In the genomic region with DNA sequence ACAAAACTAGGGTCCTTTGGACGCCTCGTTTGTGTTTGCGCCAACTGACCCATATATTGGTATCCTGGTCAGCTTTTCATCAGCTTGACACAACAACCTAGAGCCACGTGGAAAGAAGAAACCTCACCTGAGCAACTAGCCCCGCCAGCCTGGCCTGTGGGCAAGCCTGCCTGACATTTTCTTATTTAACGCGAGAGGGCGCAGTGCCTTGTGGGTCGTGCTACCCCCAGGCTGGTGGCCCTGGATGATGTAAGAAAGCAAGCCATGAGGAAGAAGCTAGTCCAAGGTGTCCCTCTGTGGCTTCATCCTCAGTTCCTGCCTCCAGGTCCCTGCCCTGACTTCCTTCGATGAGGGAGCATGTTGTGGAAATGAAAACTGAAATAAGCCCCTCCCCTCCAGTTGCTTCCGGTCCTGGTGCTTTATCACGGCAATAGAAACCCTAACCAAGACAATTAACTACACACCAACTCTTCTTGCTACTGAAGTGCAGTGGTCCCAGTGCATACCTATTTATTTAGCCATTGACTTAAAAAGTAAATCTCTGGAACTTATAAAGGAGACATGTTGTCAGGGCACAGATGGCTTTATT, we compare ENCODE assay signal across 13 mouse cellular contexts.
DNase-seq lines count a peak whose midpoint lies in the region; ATAC-seq and TF ChIP-seq lines count a peak whose summit lies in the region.
"Had no signal": no experiment of that assay in that cellular context is flagged by ENCODE, and none has a peak within 500 bp of the region (broad histone marks: within the 10 kb centered on the region; RNA-seq: fewer than 3 reads in every experiment).

No protein-coding gene starts in this region.

- H3K4me2 ChIP-seq in forebrain, embryonic 11.5 days (ENCODE audit: low read depth, low read length, severe bottlenecking): no peak overlapping the region
- H3K4me2 ChIP-seq in midbrain, postnatal 0 days (ENCODE audit: low read depth, low read length, poor library complexity, severe bottlenecking): no peak overlapping the region
- H3K4me2 ChIP-seq: lung, embryonic 15.5 days had no signal

- no peaks in the 10 kb centered on the region for H3K9me3 ChIP-seq in forebrain, embryonic 11.5 days (ENCODE audit: control insufficient read depth, low read length)
- H3K9me3 ChIP-seq in forebrain, embryonic 10.5 days: no peaks in the 10 kb centered on the region
- H3K9me3 ChIP-seq in midbrain, postnatal 0 days (ENCODE audit: low read length): no peaks in the 10 kb centered on the region
- H3K9me3 ChIP-seq in midbrain, embryonic 10.5 days (replicated peaks): no peaks in the 10 kb centered on the region
- H3K9me3 ChIP-seq: lung, embryonic 15.5 days had no signal

- WGBS in forebrain, embryonic 11.5 days: 53% methylated on average over 12 of the region's 12 CpGs
- 57% methylated on average over 12 of the region's 12 CpGs for WGBS in forebrain, embryonic 10.5 days
- 55% methylated on average over 12 of the region's 12 CpGs for WGBS in midbrain, postnatal 0 days
- WGBS in midbrain, embryonic 10.5 days: 58% methylated on average over 12 of the region's 12 CpGs

- H3K36me3 ChIP-seq in forebrain, embryonic 11.5 days (ENCODE audit: control insufficient read depth, insufficient read depth, low read length): no peaks in the 10 kb centered on the region
- no peaks in the 10 kb centered on the region for H3K36me3 ChIP-seq in forebrain, embryonic 10.5 days (replicated peaks)
- H3K36me3 ChIP-seq in midbrain, postnatal 0 days (ENCODE audit: insufficient read depth, low read length): no peaks in the 10 kb centered on the region
- H3K36me3 ChIP-seq in midbrain, embryonic 10.5 days: no peaks in the 10 kb centered on the region
- H3K36me3 ChIP-seq: lung, embryonic 15.5 days had no signal

- no peaks in the 10 kb centered on the region for H3K27me3 ChIP-seq in forebrain, embryonic 11.5 days (ENCODE audit: control insufficient read depth, insufficient read depth, low read length)
- no peaks in the 10 kb centered on the region for H3K27me3 ChIP-seq in forebrain, embryonic 10.5 days (ENCODE audit: poor library complexity, severe bottlenecking)
- no peaks in the 10 kb centered on the region for H3K27me3 ChIP-seq in midbrain, postnatal 0 days (ENCODE audit: insufficient read depth, low read length)
- H3K27me3 ChIP-seq in midbrain, embryonic 10.5 days (ENCODE audit: low read depth, poor library complexity, severe bottlenecking): no peaks in the 10 kb centered on the region; the same call in 1 of the 2 replicates
- H3K27me3 ChIP-seq: lung, embryonic 15.5 days had no signal

- no peak overlapping the region for H3K4me3 ChIP-seq in forebrain, embryonic 11.5 days (ENCODE audit: low read depth, low read length)
- H3K4me3 ChIP-seq in forebrain, embryonic 10.5 days: no peak overlapping the region
- no peak overlapping the region for H3K4me3 ChIP-seq in midbrain, postnatal 0 days (ENCODE audit: low read depth, low read length)
- H3K4me3 ChIP-seq in midbrain, embryonic 10.5 days: no peak overlapping the region
- H3K4me3 ChIP-seq: lung, embryonic 15.5 days had no signal

- peak; percentile 60 for DNase-seq in forebrain, embryonic 11.5 days (ENCODE audit: low spot score)
- no peak for DNase-seq in forebrain, embryonic 10.5 days (ENCODE audit: extremely low spot score, low spot score)
- DNase-seq in midbrain, postnatal 0 days (ENCODE audit: low spot score): no peak
- no peak for DNase-seq in midbrain, embryonic 10.5 days (ENCODE audit: low spot score)
- DNase-seq in c-Kit-positive CD71-negative TER-119-negative erythroid progenitor cells, embryonic 14.5 days (ENCODE audit: low read depth): peak; percentile 7
- DNase-seq in retina, postnatal 1 day: peak; percentile 12
- DNase-seq in gastrocnemius, adult 8-10 months (ENCODE audit: low spot score in 2 of 2): no peak
- DNase-seq in cerebellum, adult 9-11 months: no peak
- DNase-seq: cerebellum, postnatal 14 days; gastrocnemius, postnatal 10 days; kidney, postnatal 10 days; left cerebral cortex, postnatal 4 days had no signal

- no peak overlapping the region for H3K9ac ChIP-seq in forebrain, embryonic 11.5 days (ENCODE audit: low read length)
- H3K9ac ChIP-seq in midbrain, postnatal 0 days (replicated peaks; ENCODE audit: low read length, poor library complexity, severe bottlenecking): no peak overlapping the region
- H3K9ac ChIP-seq: lung, embryonic 15.5 days had no signal

- H3K27ac ChIP-seq in forebrain, embryonic 11.5 days (ENCODE audit: low read depth, low read length): no peak overlapping the region
- H3K27ac ChIP-seq in forebrain, embryonic 10.5 days: no peak overlapping the region
- no peak overlapping the region for H3K27ac ChIP-seq in midbrain, postnatal 0 days (ENCODE audit: low read depth, low read length)
- no peak overlapping the region for H3K27ac ChIP-seq in midbrain, embryonic 10.5 days (replicated peaks)
- H3K27ac ChIP-seq: lung, embryonic 15.5 days had no signal

- peak; percentile 39 for TF ChIP-seq CTCF in midbrain, postnatal 0 days (IDR thresholded peaks at IDR 0.05)

- H3K4me1 ChIP-seq in forebrain, embryonic 11.5 days (replicated peaks; ENCODE audit: control insufficient read depth, insufficient read depth, low read length): no peaks in the 10 kb centered on the region
- no peaks in the 10 kb centered on the region for H3K4me1 ChIP-seq in forebrain, embryonic 10.5 days
- no peaks in the 10 kb centered on the region for H3K4me1 ChIP-seq in midbrain, postnatal 0 days (ENCODE audit: insufficient read depth, low read length)
- no peaks in the 10 kb centered on the region for H3K4me1 ChIP-seq in midbrain, embryonic 10.5 days
- H3K4me1 ChIP-seq: lung, embryonic 15.5 days had no signal

- no peak for ATAC-seq in forebrain, embryonic 11.5 days (replicated peaks; ENCODE audit: low FRiP score)
- ATAC-seq in midbrain, postnatal 0 days (ENCODE audit: low FRiP score): no peak

Comparison
In these comparisons a context has a peak if more than half of its experiments do, and no peak if none do; other contexts are left out.
1. DNase-seq: peak in forebrain, embryonic 11.5 days (single experiment), c-Kit-positive CD71-negative TER-119-negative erythroid progenitor cells, embryonic 14.5 days (single experiment) and retina, postnatal 1 day (single experiment); none in forebrain, embryonic 10.5 days (single experiment), midbrain, postnatal 0 days (single experiment), midbrain, embryonic 10.5 days (single experiment), gastrocnemius, adult 8-10 months (0 of 2) and cerebellum, adult 9-11 months (single experiment).